Mouse (Mus musculus): ENCODE measurements around the gene Gga1. TPM values are rescaled to one million over a fixed set of nuclear protein-coding genes. Genes with fewer than 3 reads are reported as not detected.

Gene Gga1
- total and polyA plus RNA-seq, 3 experiments, result 42.2 to 52.7 (median 44.4) TPM

DNA sequence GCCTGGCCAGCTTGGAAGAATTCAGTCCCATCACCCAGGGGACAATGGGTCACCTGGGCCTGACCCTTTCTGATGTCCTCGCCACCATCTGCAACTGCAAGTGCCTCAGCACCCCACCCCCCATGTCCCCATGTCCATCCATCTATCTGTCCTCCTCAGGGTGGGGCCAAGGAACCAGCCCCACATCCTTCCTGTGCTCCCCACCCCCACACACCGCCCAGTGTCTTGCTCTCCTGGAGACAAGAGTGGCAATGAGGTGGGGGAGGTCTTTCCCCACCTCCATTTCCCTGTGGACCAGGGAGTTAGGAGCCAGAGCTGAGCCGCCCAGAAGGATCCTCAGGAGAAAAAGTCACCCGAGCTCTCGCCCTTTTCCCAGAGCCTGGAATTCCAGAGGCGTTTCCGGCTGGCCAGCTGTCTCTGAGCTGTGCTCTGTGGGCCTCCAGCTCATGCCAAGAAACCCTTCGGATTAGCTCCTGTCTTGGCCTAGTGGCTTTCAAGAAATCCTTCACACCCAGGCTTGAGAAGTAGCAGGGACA, 40.8 kb upstream of the Gga1 start:
- WGBS, result 31% methylated on average over 8 of the region's 8 CpGs
- intact Hi-C loops (cut with DNase I), result loop anchor here (2.0 kb wide), 1 partner anchor 49 kb away; no protein-coding TSS in a partner anchor
- Histone ChIP-seq H3K27ac (peak overlapping the region; percentile 97), H3K79me2 (replicated peaks; ENCODE audit: control insufficient read depth, insufficient read depth, low read length) (no peaks in the 10 kb centered on the region), H3K27me3 (ENCODE audit: control insufficient read depth, insufficient read depth, low read length) (no peaks in the 10 kb centered on the region), H3K36me3 (ENCODE audit: control insufficient read depth, insufficient read depth, low read length) (peaks cover 2% of the 10 kb centered on the region; the same call in 1 of the 2 replicates), H3K9ac (ENCODE audit: low read depth, low read length) (peak overlapping the region; percentile 58), H3K4me3 (no peak overlapping the region), H3K4me1 (ENCODE audit: control insufficient read depth, insufficient read depth, low read length) (peaks cover 48% of the 10 kb centered on the region)
- peak; percentile 81 to 87 for DNase-seq
- TF ChIP-seq CTCF (IDR thresholded peaks at IDR 0.05) (no peak), EP300 (IDR thresholded peaks at IDR 0.05; ENCODE audit: insufficient read depth, low read depth, low read length) (peak; percentile 91; the same call in 1 of the 2 replicates), POLR2A (IDR thresholded peaks at IDR 0.05; ENCODE audit: insufficient read depth, low read depth, low read length) (peak; percentile 55; the same call in 1 of the 2 replicates)

DNA sequence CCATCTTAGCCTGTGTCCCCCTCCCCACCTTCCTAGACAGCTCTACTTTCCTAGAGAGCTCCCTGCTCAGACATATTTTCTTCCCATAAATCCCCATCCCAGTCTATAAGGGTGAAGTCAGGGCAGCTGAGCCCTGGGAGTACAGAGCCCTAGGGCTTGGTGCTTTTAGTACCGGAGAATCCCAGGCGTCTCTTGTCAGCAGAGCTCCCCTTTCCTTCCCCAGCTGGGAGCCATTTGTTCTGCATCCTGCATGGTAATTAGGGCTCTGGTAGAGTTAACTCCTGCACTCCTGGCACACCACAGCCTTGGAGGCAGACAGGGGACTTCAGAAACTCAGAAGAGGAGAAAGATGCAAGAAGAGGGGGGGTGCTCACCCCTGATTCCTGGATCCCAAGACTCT, 37.2 kb upstream of the Gga1 start:
- H3K27ac ChIP-seq, result peak overlapping the region; percentile 42
- peaks cover 33% of the 10 kb centered on the region for H3K4me1 ChIP-seq (ENCODE audit: control insufficient read depth, insufficient read depth, low read length)
- H3K4me3 ChIP-seq, result no peak overlapping the region
- TF ChIP-seq EP300 (IDR thresholded peaks at IDR 0.05; ENCODE audit: insufficient read depth, low read depth, low read length) (no peak), POLR2A (IDR thresholded peaks at IDR 0.05; ENCODE audit: insufficient read depth, low read depth, low read length) (no peak), CTCF (IDR thresholded peaks at IDR 0.05) (no peak)
- peaks cover 4% of the 10 kb centered on the region; the same call in 1 of the 2 replicates for H3K79me2 ChIP-seq (replicated peaks; ENCODE audit: control insufficient read depth, insufficient read depth, low read length)
- intact Hi-C loops (cut with DNase I), result no loop called here
- no peak overlapping the region for H3K9ac ChIP-seq (ENCODE audit: low read depth, low read length)
- no peak for DNase-seq
- H3K27me3 ChIP-seq (ENCODE audit: control insufficient read depth, insufficient read depth, low read length), result no peaks in the 10 kb centered on the region
- WGBS, result 17% methylated on average over 2 of the region's 2 CpGs
- no peaks in the 10 kb centered on the region; the same call in 1 of the 2 replicates for H3K36me3 ChIP-seq (ENCODE audit: control insufficient read depth, insufficient read depth, low read length)

DNA sequence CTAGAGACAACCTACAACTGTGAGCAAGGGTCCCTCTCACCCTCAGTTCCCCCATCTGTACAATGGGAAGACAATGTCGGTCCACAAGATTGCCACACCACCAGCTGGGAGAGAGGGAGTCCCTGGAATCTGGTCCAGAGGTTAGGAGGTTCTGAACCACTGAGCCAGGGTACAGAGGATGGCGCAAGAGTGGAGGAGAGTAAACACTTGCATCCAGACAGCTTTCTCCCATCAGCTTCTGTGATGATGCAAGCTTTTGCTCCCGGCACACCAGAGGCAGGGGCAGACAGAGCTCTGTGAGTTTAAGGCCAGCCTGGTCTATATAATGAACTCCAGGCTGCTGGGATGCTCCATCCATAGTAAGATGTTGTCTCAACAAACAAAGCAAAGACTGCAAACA, 36.7 kb upstream of the Gga1 start:
- H3K79me2 ChIP-seq (replicated peaks; ENCODE audit: control insufficient read depth, insufficient read depth, low read length), result peaks cover 4% of the 10 kb centered on the region; the same call in 1 of the 2 replicates
- H3K4me1 ChIP-seq (ENCODE audit: control insufficient read depth, insufficient read depth, low read length), result peaks cover 29% of the 10 kb centered on the region
- no peak overlapping the region; the same call in 1 of the 2 replicates for H3K9ac ChIP-seq (ENCODE audit: low read depth, low read length)
- intact Hi-C loops (cut with DNase I), result no loop called here
- no peak overlapping the region for H3K4me3 ChIP-seq
- peak; percentile 59 to 71 for DNase-seq
- no peaks in the 10 kb centered on the region for H3K27me3 ChIP-seq (ENCODE audit: control insufficient read depth, insufficient read depth, low read length)
- no peaks in the 10 kb centered on the region for H3K36me3 ChIP-seq (ENCODE audit: control insufficient read depth, insufficient read depth, low read length)
- WGBS, result 57% methylated on average over 3 of the region's 3 CpGs
- no peak for TF ChIP-seq CTCF (IDR thresholded peaks at IDR 0.05)
- peak; percentile 74; the same call in 1 of the 2 replicates for TF ChIP-seq EP300 (IDR thresholded peaks at IDR 0.05; ENCODE audit: insufficient read depth, low read depth, low read length)
- TF ChIP-seq POLR2A (IDR thresholded peaks at IDR 0.05; ENCODE audit: insufficient read depth, low read depth, low read length), result no peak
- H3K27ac ChIP-seq, result peak overlapping the region; percentile 42

DNA sequence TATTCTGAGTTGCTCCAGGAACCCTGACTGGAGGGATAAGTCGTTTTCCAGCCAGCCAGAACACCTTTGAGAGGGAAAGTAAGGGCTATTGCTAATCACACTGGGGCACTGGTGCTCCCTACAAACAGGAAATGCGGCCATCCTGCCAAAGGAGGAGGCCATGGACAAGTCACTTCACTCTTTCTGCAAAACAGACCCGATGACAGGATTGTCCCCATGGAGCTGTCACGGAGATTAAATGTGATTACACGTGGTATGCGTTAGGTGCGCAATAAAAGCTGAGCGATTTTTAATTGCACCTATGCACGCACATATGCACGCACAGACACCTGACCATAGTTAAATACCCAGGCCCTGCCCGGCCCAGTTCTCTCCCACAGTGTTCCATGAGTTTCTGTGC, 36.2 kb upstream of the Gga1 start:
- no peak for DNase-seq
- Histone ChIP-seq H3K9ac (ENCODE audit: low read depth, low read length) (no peak overlapping the region; the same call in 1 of the 2 replicates), H3K79me2 (replicated peaks; ENCODE audit: control insufficient read depth, insufficient read depth, low read length) (peaks cover 4% of the 10 kb centered on the region; the same call in 1 of the 2 replicates), H3K27ac (peak overlapping the region; percentile 42), H3K36me3 (ENCODE audit: control insufficient read depth, insufficient read depth, low read length) (no peaks in the 10 kb centered on the region), H3K4me1 (ENCODE audit: control insufficient read depth, insufficient read depth, low read length) (peaks cover 28% of the 10 kb centered on the region), H3K27me3 (ENCODE audit: control insufficient read depth, insufficient read depth, low read length) (no peaks in the 10 kb centered on the region), H3K4me3 (no peak overlapping the region)
- WGBS, result 62% methylated on average over 11 of the region's 11 CpGs
- no peak for TF ChIP-seq EP300 (IDR thresholded peaks at IDR 0.05; ENCODE audit: insufficient read depth, low read depth, low read length)
- no peak for TF ChIP-seq POLR2A (IDR thresholded peaks at IDR 0.05; ENCODE audit: insufficient read depth, low read depth, low read length)
- no peak for TF ChIP-seq CTCF (IDR thresholded peaks at IDR 0.05)
- intact Hi-C loops (cut with DNase I), result no loop called here

DNA sequence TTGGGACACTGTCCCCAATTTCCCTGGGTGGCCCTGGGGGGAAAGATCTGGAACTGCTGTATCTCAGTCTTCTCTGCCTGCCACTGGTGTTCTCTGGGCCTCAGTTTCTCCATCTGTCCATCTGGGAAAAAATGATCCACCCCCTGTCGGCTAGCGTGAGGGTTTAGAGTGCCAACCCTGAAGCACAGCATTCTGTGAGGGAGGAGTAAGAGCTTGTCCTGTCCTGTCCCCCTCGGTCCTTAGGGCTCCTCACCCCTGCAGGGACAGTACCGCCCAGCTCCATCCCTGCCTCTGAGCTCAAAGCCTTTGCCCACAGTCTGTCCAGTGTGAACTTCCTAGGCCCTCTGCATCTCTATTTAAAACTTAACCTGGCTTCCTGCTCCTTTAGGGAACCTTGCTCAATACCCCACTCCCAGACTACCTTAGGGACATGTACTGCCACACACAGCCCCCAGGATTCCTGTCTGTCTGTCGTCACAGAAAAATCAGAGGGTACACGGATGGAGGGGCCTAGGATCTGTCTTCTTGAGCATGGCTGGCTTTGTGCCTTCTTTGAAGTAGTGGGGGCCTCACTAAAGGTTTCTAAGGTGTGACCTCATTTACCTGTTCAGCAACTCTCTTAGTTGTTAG, 35.7 kb upstream of the Gga1 start:
- Histone ChIP-seq H3K9ac (ENCODE audit: low read depth, low read length) (peak overlapping the region; percentile 16), H3K4me3 (no peak overlapping the region), H3K27me3 (ENCODE audit: control insufficient read depth, insufficient read depth, low read length) (no peaks in the 10 kb centered on the region), H3K36me3 (ENCODE audit: control insufficient read depth, insufficient read depth, low read length) (no peaks in the 10 kb centered on the region; the same call in 1 of the 2 replicates), H3K4me1 (ENCODE audit: control insufficient read depth, insufficient read depth, low read length) (peaks cover 26% of the 10 kb centered on the region), H3K27ac (peak overlapping the region; percentile 42), H3K79me2 (replicated peaks; ENCODE audit: control insufficient read depth, insufficient read depth, low read length) (peaks cover 6% of the 10 kb centered on the region)
- DNase-seq, result no peak
- intact Hi-C loops (cut with DNase I), result no loop called here
- 72% methylated on average over 6 of the region's 6 CpGs for WGBS
- no peak for TF ChIP-seq CTCF (IDR thresholded peaks at IDR 0.05)
- TF ChIP-seq POLR2A (IDR thresholded peaks at IDR 0.05; ENCODE audit: insufficient read depth, low read depth, low read length), result no peak
- no peak for TF ChIP-seq EP300 (IDR thresholded peaks at IDR 0.05; ENCODE audit: insufficient read depth, low read depth, low read length)

Data from heart, adult 2 months (tissue).